Mouse (Mus musculus) neural tube, embryonic 11.5 days (tissue): ENCODE measurements around the gene Gm10037. TPM values are rescaled to one million over a fixed set of nuclear protein-coding genes. Genes with fewer than 3 reads are reported as not detected.
"Not testable (repeated sequence)": the region's sequence is repeated elsewhere in the genome, so short reads cannot be mapped to it uniquely, and the experiment has no call there.

ENCODE experiments used
- ATAC-seq: fragments of 200-750 bp; cut with Nextera tagmentation; 2 replicates; pipeline ENCODE4 v1.8.0; 2017; ENCODE audit warnings: moderate number of reproducible peaks, mild to moderate bottlenecking, moderate TSS enrichment, moderate library complexity; ENCODE audit not compliant: insufficient read depth, low FRiP score, low TSS enrichment
- DNase-seq: peaks from one replicate; pipeline ENCODE4 v3.0.0-alpha.2; 2015; ENCODE audit warnings: low spot score
- H3K27ac ChIP-seq: fragments of 300-500 bp; sonication (generic); 2 replicates; pipeline ENCODE4 v1.5.1; 2014; ENCODE audit warnings: low read depth, mild to moderate bottlenecking, low read length
- H3K27me3 ChIP-seq: fragments of 300-500 bp; sonication (generic); 2 replicates; pipeline ENCODE4 v1.6.1; 2014; ENCODE audit warnings: mild to moderate bottlenecking, low read length, mixed read lengths; ENCODE audit not compliant: control insufficient read depth, insufficient read depth
- H3K36me3 ChIP-seq: fragments of 300-500 bp; sonication (generic); 2 replicates; pipeline ENCODE4 v1.6.1; 2014; ENCODE audit warnings: mild to moderate bottlenecking, low read length, moderate library complexity, mixed read lengths; ENCODE audit not compliant: control insufficient read depth, insufficient read depth
- H3K4me1 ChIP-seq: fragments of 300-500 bp; sonication (generic); 2 replicates; pipeline ENCODE4 v1.6.1; 2014; ENCODE audit warnings: low read length, mixed read lengths; ENCODE audit not compliant: control insufficient read depth, insufficient read depth
- H3K4me2 ChIP-seq: fragments of 300-500 bp; sonication (generic); 2 replicates; pipeline ENCODE4 v1.6.1; 2014; ENCODE audit warnings: low read depth, mild to moderate bottlenecking, moderate library complexity
- H3K4me3 ChIP-seq: fragments of 300-500 bp; sonication (generic); 2 replicates; pipeline ENCODE4 v1.5.1; 2014; ENCODE audit warnings: low read depth, low read length
- H3K9ac ChIP-seq: fragments of 300-500 bp; sonication (generic); 2 replicates; pipeline ENCODE4 v1.6.1; 2014; ENCODE audit warnings: mild to moderate bottlenecking, low read length
- H3K9me3 ChIP-seq: fragments of 300-500 bp; sonication (generic); 2 replicates; pipeline ENCODE4 v1.6.1; 2016; ENCODE audit warnings: low read length; ENCODE audit not compliant: control insufficient read depth
- WGBS: fragments of 180-500 bp; shearing (Covaris S2); extraction: QIAGEN DNeasy Blood & Tissue Kit; methylation state at CpG from one replicate; pipeline ENCODE4 v1.1.7; 2014; 5-methylcytosine and 5-hydroxymethylcytosine counted together
- polyA plus RNA-seq: library from polyadenylated mRNA; unstranded; fragments of >200 nt; fragmentation: Nextera tagmentation; extraction: Ambion mirVana; gene quantifications from 2 replicates; pipeline ENCODE4 v1.2.1, GENCODE M21; 2014

The Gm10037 gene
- polyA plus RNA-seq, 1 experiment from 2014 or later: 2.1 TPM

GRCm38 (mm10) chr13:67833137-67833536, 2.2 kb downstream of the Gm10037 start:
- H3K9me3 ChIP-seq, ATAC-seq, H3K9ac ChIP-seq, H3K4me2 ChIP-seq, H3K27me3 ChIP-seq, H3K4me3 ChIP-seq, H3K27ac ChIP-seq, H3K36me3 ChIP-seq, DNase-seq, H3K4me1 ChIP-seq: not testable (repeated sequence)

- Histone ChIP-seq H3K4me3 (peak overlapping the region; percentile 27; the same call in 1 of the 2 replicates), H3K27me3 (no peaks in the 10 kb centered on the region), H3K9me3 (no peaks in the 10 kb centered on the region), H3K4me2 (peak overlapping the region; percentile 40), H3K27ac (no peak overlapping the region), H3K4me1 (no peaks in the 10 kb centered on the region), H3K9ac (no peak overlapping the region), H3K36me3 (no peaks in the 10 kb centered on the region)
- ATAC-seq (no peak), DNase-seq (no peak)
- WGBS: 46% methylated on average over 6 of the region's 6 CpGs
These were observed 12.8 kb downstream of the Gm10037 start for GRCm38 (mm10) chr13:67843775-67844118.

GRCm38 (mm10) chr13:67844119-67844852, 13.4 kb downstream of the Gm10037 start:
- H3K36me3 ChIP-seq: no peaks in the 10 kb centered on the region
- no peaks in the 10 kb centered on the region for H3K9me3 ChIP-seq
- peak overlapping the region; percentile 40 for H3K4me2 ChIP-seq
- no peaks in the 10 kb centered on the region for H3K27me3 ChIP-seq
- peak overlapping the region; percentile 27 for H3K4me3 ChIP-seq
- H3K4me1 ChIP-seq: no peaks in the 10 kb centered on the region
- under 1% methylated on average over 14 of the region's 19 CpGs for WGBS
- ATAC-seq (peak; percentile 65), DNase-seq (peak; percentile 67)
- H3K9ac ChIP-seq: no peak overlapping the region
- H3K27ac ChIP-seq: no peak overlapping the region

GRCm38 (mm10) chr13:67844853-67845194, 13.9 kb downstream of the Gm10037 start:
- Histone ChIP-seq H3K27me3 (no peaks in the 10 kb centered on the region), H3K4me3 (peak overlapping the region; percentile 27), H3K9ac (no peak overlapping the region), H3K4me2 (peak overlapping the region; percentile 40), H3K27ac (no peak overlapping the region), H3K36me3 (no peaks in the 10 kb centered on the region), H3K9me3 (no peaks in the 10 kb centered on the region), H3K4me1 (no peaks in the 10 kb centered on the region)
- peak; percentile 25 for DNase-seq
- peak; percentile 65 for ATAC-seq
- WGBS: 23% methylated on average over 8 of the region's 8 CpGs

GRCm38 (mm10) chr13:67850361-67850760, 19.5 kb downstream of the Gm10037 start:
- no peak overlapping the region for H3K9ac ChIP-seq
- H3K4me2 ChIP-seq: no peak overlapping the region
- no peaks in the 10 kb centered on the region for H3K4me1 ChIP-seq
- H3K36me3 ChIP-seq: no peaks in the 10 kb centered on the region
- H3K9me3 ChIP-seq: no peaks in the 10 kb centered on the region
- 81% methylated on average over 3 of the region's 3 CpGs for WGBS
- H3K27me3 ChIP-seq: no peaks in the 10 kb centered on the region
- no peak overlapping the region for H3K27ac ChIP-seq
- ATAC-seq (no peak), DNase-seq (no peak)
- no peak overlapping the region for H3K4me3 ChIP-seq

- WGBS: 82% methylated on average over 6 of the region's 6 CpGs
- no peak overlapping the region for H3K9ac ChIP-seq
- ATAC-seq (no peak), DNase-seq (no peak)
- no peak overlapping the region for H3K27ac ChIP-seq
- H3K4me3 ChIP-seq: no peak overlapping the region
- H3K4me1 ChIP-seq: no peaks in the 10 kb centered on the region
- H3K9me3 ChIP-seq: no peaks in the 10 kb centered on the region
- no peak overlapping the region for H3K4me2 ChIP-seq
- no peaks in the 10 kb centered on the region for H3K27me3 ChIP-seq
- no peaks in the 10 kb centered on the region for H3K36me3 ChIP-seq
These were observed 22.2 kb downstream of the Gm10037 start for GRCm38 (mm10) chr13:67853130-67853529.

GRCm38 (mm10) chr13:67853983-67854382, 23.1 kb downstream of the Gm10037 start:
- no peaks in the 10 kb centered on the region for H3K4me1 ChIP-seq
- H3K27me3 ChIP-seq: no peaks in the 10 kb centered on the region
- DNase-seq (no peak), ATAC-seq (no peak)
- no peak overlapping the region for H3K4me2 ChIP-seq
- H3K36me3 ChIP-seq: no peaks in the 10 kb centered on the region
- no peaks in the 10 kb centered on the region for H3K9me3 ChIP-seq
- H3K4me3 ChIP-seq: no peak overlapping the region
- 90% methylated on average over 2 of the region's 2 CpGs for WGBS
- H3K27ac ChIP-seq: no peak overlapping the region
- H3K9ac ChIP-seq: no peak overlapping the region

GRCm38 (mm10) chr13:67857317-67857716, 26.4 kb downstream of the Gm10037 start:
- 17% methylated on average over 1 of the region's 1 CpGs for WGBS
- Histone ChIP-seq H3K4me3 (no peak overlapping the region), H3K4me1 (no peaks in the 10 kb centered on the region), H3K9me3 (no peaks in the 10 kb centered on the region), H3K36me3 (no peaks in the 10 kb centered on the region), H3K27me3 (no peaks in the 10 kb centered on the region), H3K9ac (no peak overlapping the region), H3K4me2 (no peak overlapping the region), H3K27ac (no peak overlapping the region)
- DNase-seq: no peak
- ATAC-seq: no peak

- Histone ChIP-seq H3K4me2 (no peak overlapping the region), H3K36me3 (no peaks in the 10 kb centered on the region), H3K4me3 (no peak overlapping the region), H3K9me3 (no peaks in the 10 kb centered on the region), H3K27ac (no peak overlapping the region), H3K27me3 (no peaks in the 10 kb centered on the region), H3K4me1 (no peaks in the 10 kb centered on the region), H3K9ac (no peak overlapping the region)
- no peak for ATAC-seq
- 85% methylated on average over 9 of the region's 9 CpGs for WGBS
- no peak for DNase-seq
These were observed 31.6 kb downstream of the Gm10037 start for GRCm38 (mm10) chr13:67862508-67862907.
